Mouse (Mus musculus) midbrain, embryonic 16.5 days (tissue): ENCODE data around the gene Gm20388. TPM values are rescaled to one million over a fixed set of nuclear protein-coding genes. Genes with fewer than 3 reads are reported as not detected.
A peak's percentile ranks its signal among the peaks of the same experiment; 100 is the strongest.

Source experiments
- ATAC-seq: fragments of 200-750 bp; cut with Nextera tagmentation; 2 replicates; pipeline ENCODE4 v1.8.0; 2017; ENCODE audit warnings: moderate TSS enrichment
- H3K27ac ChIP-seq: fragments of 300-500 bp; sonication (generic); 2 replicates; pipeline ENCODE4 v1.5.1; 2014; ENCODE audit warnings: mild to moderate bottlenecking, low read length, mixed read lengths
- H3K27me3 ChIP-seq: fragments of 300-500 bp; sonication (generic); 2 replicates; pipeline ENCODE4 v1.6.1; 2014; ENCODE audit warnings: low read depth, low read length, mixed read lengths; ENCODE audit not compliant: control insufficient read depth, insufficient read depth
- H3K36me3 ChIP-seq: fragments of 300-500 bp; sonication (generic); 2 replicates; pipeline ENCODE4 v1.6.1; 2014; ENCODE audit warnings: mild to moderate bottlenecking, low read length, moderate library complexity, mixed read lengths; ENCODE audit not compliant: control insufficient read depth, insufficient read depth
- H3K4me1 ChIP-seq: fragments of 300-500 bp; sonication (generic); 2 replicates; pipeline ENCODE4 v1.6.1; 2014; ENCODE audit warnings: mild to moderate bottlenecking, low read length, mixed read lengths; ENCODE audit not compliant: control insufficient read depth, insufficient read depth
- H3K4me2 ChIP-seq: fragments of 300-500 bp; sonication (generic); 2 replicates; pipeline ENCODE4 v1.6.1; 2014; ENCODE audit warnings: mild to moderate bottlenecking, low read length, mixed read lengths
- H3K4me3 ChIP-seq: fragments of 300-500 bp; sonication (generic); 2 replicates; pipeline ENCODE4 v1.5.1; 2014; ENCODE audit warnings: low read depth, mild to moderate bottlenecking, low read length, moderate library complexity, mixed read lengths
- H3K9ac ChIP-seq: fragments of 300-500 bp; sonication (generic); 2 replicates; pipeline ENCODE4 v1.6.1; 2014; ENCODE audit warnings: low read depth, low read length, mixed read lengths
- H3K9me3 ChIP-seq: fragments of 300-500 bp; sonication (generic); replicated peaks from 2 replicates; pipeline ENCODE4 v1.6.1; 2014; ENCODE audit warnings: mild to moderate bottlenecking, low read length, mixed read lengths; ENCODE audit not compliant: control insufficient read depth, poor library complexity, severe bottlenecking
- WGBS: fragments of 180-500 bp; shearing (Covaris S2); extraction: QIAGEN DNeasy Blood & Tissue Kit; methylation state at CpG from one replicate; pipeline ENCODE4 v1.1.7; 2014; 5-methylcytosine and 5-hydroxymethylcytosine counted together
- polyA plus RNA-seq: library from polyadenylated mRNA; unstranded; fragments of >200 nt; fragmentation: Nextera tagmentation; extraction: Ambion mirVana; gene quantifications from 2 replicates; pipeline ENCODE4 v1.2.1, GENCODE M21; 2015

The Gm20388 gene
- polyA plus RNA-seq, 1 experiment from 2014 or later = 7.5 TPM

DNA sequence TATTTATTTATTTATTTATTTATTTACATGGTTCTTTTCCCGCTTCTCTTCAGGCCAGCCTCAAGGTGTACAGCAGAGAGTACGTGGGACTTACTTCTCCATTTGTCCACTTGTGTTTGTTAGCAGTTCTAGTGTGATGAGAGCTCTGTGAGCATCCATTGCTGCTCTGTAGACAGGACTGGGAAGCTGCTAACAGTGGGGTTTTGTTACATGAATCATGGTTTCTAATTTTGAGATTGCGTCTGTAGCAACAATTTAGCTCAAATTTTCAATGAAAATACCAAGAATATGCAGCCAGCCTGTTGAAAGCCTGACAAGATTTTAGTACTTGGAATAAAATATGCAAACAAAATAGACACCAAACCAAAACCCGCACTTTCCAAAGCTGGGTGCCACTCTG lies 14.8 kb downstream of the Gm20388 start:
- H3K27ac ChIP-seq = no peak overlapping the region
- H3K9ac ChIP-seq = no peak overlapping the region
- no peaks in the 10 kb centered on the region for H3K27me3 ChIP-seq
- no peaks in the 10 kb centered on the region for H3K36me3 ChIP-seq
- 89% methylated on average over 4 of the region's 4 CpGs for WGBS
- H3K4me2 ChIP-seq = no peak overlapping the region
- H3K4me1 ChIP-seq = peaks cover 3% of the 10 kb centered on the region; the same call in 1 of the 2 replicates
- H3K4me3 ChIP-seq = no peak overlapping the region
- no peak for ATAC-seq
- no peaks in the 10 kb centered on the region for H3K9me3 ChIP-seq

DNA sequence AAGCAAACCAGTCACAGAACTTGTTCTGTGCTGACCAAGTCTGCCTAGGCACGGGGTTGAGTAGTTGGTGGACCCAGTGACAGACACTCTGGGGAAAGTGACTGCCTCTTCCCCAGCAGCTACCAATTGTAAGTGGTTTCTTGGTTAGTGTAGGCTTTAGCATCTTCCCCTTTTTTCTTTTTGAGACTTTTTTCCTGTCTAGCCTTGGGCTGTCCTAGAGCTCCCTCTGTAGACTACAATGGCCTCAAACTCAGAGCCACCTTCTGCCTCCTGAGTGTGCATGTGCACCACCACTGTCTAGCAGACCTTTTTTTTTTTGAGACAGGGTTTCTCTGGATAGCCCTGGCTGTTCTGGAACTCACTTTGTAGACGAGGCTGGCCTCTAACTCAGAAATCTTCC lies 15.8 kb downstream of the Gm20388 start:
- Histone ChIP-seq H3K36me3 (no peaks in the 10 kb centered on the region), H3K4me3 (no peak overlapping the region), H3K27ac (no peak overlapping the region), H3K4me1 (peaks cover 3% of the 10 kb centered on the region; the same call in 1 of the 2 replicates), H3K9ac (no peak overlapping the region), H3K9me3 (no peaks in the 10 kb centered on the region), H3K4me2 (no peak overlapping the region), H3K27me3 (no peaks in the 10 kb centered on the region)
- WGBS = 84% methylated on average over 2 of the region's 2 CpGs
- ATAC-seq = no peak

DNA sequence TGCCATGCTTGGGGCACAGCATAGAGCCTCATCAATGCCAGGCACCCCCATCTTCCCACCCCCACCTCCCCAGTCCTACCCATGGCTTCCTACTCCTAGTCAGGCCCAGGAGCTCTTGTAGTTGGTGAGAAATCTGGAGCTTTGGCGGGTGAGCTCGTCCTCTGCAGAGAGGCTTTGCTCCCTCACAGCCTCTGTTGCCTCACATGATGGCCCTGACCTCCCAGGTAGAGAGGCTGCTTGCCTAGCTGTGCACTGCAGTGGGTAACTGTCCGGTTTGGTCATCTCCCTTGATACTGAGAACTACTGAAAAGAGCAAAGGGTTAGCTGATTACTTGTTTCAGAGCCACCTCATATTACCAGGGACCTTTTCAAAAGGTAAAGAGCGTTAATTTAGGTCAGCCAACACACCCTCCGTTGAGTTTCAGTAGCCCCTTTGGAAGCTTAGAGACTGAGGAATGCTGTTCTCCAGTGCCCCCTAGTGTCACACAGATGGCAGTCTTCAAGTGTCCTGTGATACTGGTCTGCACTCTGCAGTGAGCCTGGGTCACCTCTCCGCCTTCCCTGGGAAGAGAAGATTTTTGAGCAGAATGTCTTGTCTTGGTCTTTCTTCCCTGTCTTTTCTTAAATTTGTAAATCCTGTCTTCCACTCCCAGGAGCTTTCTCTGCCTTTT lies 16.9 kb downstream of the Gm20388 start:
- no peak overlapping the region for H3K9ac ChIP-seq
- WGBS = 36% methylated on average over 6 of the region's 6 CpGs
- no peaks in the 10 kb centered on the region for H3K27me3 ChIP-seq
- H3K27ac ChIP-seq = no peak overlapping the region
- no peaks in the 10 kb centered on the region for H3K36me3 ChIP-seq
- H3K4me1 ChIP-seq = peaks cover 3% of the 10 kb centered on the region; the same call in 1 of the 2 replicates
- ATAC-seq = 0 out of 2 replicates have a peak, but pooled peaks have one; percentile 56
- no peak overlapping the region for H3K4me3 ChIP-seq
- H3K9me3 ChIP-seq = no peaks in the 10 kb centered on the region
- no peak overlapping the region for H3K4me2 ChIP-seq

DNA sequence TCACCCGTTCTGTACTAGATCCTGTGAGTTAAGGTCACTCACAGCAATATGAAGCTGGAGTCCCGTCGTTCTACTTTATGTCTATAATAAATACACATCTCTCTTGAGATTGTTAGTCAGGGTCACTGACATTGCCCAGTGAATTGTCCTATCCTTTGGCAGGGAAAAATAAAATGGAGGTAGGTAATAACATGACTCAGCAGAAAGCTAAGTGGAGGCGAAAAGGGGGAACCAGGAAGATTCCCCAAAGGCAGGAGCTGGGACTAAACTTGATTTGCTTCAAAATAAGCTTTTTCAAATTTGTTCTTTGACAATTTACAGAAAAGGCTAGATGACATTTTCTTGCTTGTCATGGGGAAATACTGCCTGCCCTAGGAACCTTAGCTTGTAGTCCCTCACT lies 20.7 kb downstream of the Gm20388 start:
- 81% methylated on average over 4 of the region's 4 CpGs for WGBS
- Histone ChIP-seq H3K4me1 (peaks cover 3% of the 10 kb centered on the region; the same call in 1 of the 2 replicates), H3K27me3 (no peaks in the 10 kb centered on the region), H3K27ac (no peak overlapping the region), H3K4me2 (no peak overlapping the region), H3K4me3 (no peak overlapping the region), H3K9ac (no peak overlapping the region), H3K36me3 (peaks cover 3% of the 10 kb centered on the region), H3K9me3 (no peaks in the 10 kb centered on the region)
- no peak for ATAC-seq

DNA sequence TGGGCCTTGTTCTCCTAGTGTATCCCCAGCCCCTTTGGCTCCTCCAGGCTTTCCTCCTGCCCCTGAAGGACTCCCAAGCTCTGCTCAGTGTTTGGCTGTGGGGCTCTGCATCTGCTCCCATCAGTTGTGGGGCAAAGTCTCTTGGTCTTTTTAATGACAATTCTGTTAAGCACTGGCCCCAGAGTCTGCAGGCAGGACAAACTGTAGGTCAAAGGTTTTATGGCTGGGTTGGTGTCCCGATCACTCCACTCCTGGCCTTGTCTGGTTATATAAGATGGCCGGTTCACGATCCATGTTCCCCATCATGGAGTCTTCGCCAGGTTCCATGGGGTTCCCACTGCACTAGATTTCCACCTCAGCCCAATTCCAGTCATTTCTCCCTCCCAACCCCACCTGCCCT lies 23.0 kb downstream of the Gm20388 start:
- H3K9ac ChIP-seq = no peak overlapping the region
- H3K4me1 ChIP-seq = peaks cover 2% of the 10 kb centered on the region; the same call in 1 of the 2 replicates
- no peaks in the 10 kb centered on the region for H3K27me3 ChIP-seq
- no peak overlapping the region for H3K27ac ChIP-seq
- H3K4me2 ChIP-seq = no peak overlapping the region
- H3K36me3 ChIP-seq = peaks cover 9% of the 10 kb centered on the region
- 97% methylated on average over 4 of the region's 4 CpGs for WGBS
- no peaks in the 10 kb centered on the region for H3K9me3 ChIP-seq
- H3K4me3 ChIP-seq = no peak overlapping the region
- no peak for ATAC-seq

DNA sequence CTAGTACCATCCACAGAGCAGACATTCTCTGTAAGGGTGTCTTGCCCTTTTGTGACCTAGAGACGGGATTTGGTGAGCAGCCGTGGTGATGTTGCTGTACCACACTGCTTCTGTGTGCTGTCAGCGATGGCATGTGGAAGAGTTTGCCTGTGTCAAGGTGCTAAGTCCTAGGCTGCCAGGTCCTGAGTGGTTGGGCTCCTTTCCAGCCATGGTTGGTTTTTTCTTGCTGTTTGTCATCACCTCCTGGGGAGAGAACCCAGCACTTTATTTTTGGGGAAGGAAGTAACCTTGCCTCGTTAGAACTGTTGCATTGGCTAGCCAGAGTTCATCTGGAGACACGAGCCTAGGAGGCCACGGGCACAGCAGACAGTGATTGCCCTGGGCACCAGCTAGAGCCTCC lies 24.9 kb downstream of the Gm20388 start:
- Histone ChIP-seq H3K9me3 (no peaks in the 10 kb centered on the region), H3K4me1 (no peaks in the 10 kb centered on the region; the same call in 1 of the 2 replicates), H3K4me2 (no peak overlapping the region), H3K36me3 (peaks cover 9% of the 10 kb centered on the region), H3K4me3 (no peak overlapping the region), H3K27me3 (no peaks in the 10 kb centered on the region), H3K27ac (no peak overlapping the region), H3K9ac (no peak overlapping the region)
- 84% methylated on average over 6 of the region's 6 CpGs for WGBS
- no peak for ATAC-seq

DNA sequence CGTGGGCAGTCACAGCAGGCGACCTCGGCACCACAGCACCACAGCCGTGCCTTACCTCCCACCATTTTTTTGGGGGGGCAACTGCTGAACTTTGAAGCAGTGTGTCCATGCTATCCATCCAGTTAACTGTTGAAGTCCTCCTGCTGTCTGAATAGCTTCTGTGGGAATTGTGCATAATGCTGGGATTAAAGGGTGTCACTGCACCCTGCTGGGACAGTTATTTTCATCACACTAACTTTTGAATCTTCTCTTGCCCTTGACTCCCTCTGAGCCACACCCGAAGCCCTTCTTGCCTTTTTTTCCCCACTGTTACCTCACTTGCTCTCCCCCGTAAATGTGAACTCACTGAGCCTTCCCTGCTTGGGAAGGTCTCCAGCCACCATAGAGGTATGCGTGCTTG lies 27.8 kb downstream of the Gm20388 start:
- Histone ChIP-seq H3K27me3 (no peaks in the 10 kb centered on the region), H3K4me3 (no peak overlapping the region), H3K4me2 (no peak overlapping the region), H3K36me3 (peaks cover 17% of the 10 kb centered on the region), H3K9ac (no peak overlapping the region), H3K27ac (no peak overlapping the region), H3K4me1 (no peaks in the 10 kb centered on the region; the same call in 1 of the 2 replicates), H3K9me3 (no peaks in the 10 kb centered on the region)
- ATAC-seq = no peak
- WGBS = 81% methylated on average over 7 of the region's 7 CpGs

DNA sequence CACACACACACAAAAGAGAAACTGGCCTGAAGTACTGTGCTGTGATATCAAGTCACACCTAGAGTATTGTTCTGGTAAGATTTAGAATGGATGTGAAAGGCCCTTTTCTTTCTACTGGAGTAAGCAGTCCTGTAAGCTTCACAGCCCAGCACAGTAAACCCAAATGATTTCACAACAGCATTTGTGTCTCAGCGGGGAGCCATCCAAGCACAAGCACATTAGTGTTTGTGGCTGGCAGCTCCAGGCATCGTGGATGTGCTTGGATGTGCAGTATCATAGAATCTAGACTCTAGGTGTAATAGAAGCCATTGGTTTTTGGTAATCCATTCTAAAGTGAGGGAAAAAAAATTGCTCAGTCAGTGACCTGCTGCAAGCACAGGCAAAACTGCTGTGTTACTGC lies 28.7 kb downstream of the Gm20388 start:
- ATAC-seq = no peak
- no peaks in the 10 kb centered on the region for H3K9me3 ChIP-seq
- no peak overlapping the region for H3K4me2 ChIP-seq
- no peaks in the 10 kb centered on the region for H3K27me3 ChIP-seq
- 73% methylated on average over 2 of the region's 2 CpGs for WGBS
- H3K36me3 ChIP-seq = peaks cover 17% of the 10 kb centered on the region
- H3K4me3 ChIP-seq = no peak overlapping the region
- no peak overlapping the region for H3K9ac ChIP-seq
- no peak overlapping the region for H3K27ac ChIP-seq
- H3K4me1 ChIP-seq = no peaks in the 10 kb centered on the region; the same call in 1 of the 2 replicates

DNA sequence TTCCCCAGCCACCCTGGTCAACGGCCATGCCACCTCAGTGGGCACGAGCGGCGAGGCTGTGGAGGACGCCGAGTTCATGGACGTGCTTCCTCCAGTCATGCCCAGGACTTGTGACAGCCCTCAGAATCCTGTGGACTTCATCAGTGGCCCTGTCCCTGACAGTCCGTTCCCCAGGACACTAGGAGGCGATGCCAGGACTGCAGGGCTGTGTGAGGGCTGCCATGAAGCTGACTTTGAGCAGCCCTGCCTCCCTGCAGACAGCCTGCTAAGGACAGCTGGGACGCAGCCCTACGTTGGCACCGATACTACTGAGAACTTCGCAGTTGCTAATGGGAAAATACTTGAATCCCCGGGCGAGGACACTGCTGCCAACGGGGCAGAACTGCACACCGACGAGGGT lies 30.8 kb downstream of the Gm20388 start:
- no peaks in the 10 kb centered on the region for H3K9me3 ChIP-seq
- H3K27me3 ChIP-seq = no peaks in the 10 kb centered on the region
- no peak for ATAC-seq
- WGBS = 89% methylated on average over 18 of the region's 18 CpGs
- no peaks in the 10 kb centered on the region for H3K4me1 ChIP-seq
- H3K9ac ChIP-seq = no peak overlapping the region
- peaks cover 17% of the 10 kb centered on the region for H3K36me3 ChIP-seq
- no peak overlapping the region for H3K4me2 ChIP-seq
- no peak overlapping the region for H3K27ac ChIP-seq
- no peak overlapping the region for H3K4me3 ChIP-seq
